ENCODE assay signal across 8 mouse cellular contexts in the genomic region with DNA sequence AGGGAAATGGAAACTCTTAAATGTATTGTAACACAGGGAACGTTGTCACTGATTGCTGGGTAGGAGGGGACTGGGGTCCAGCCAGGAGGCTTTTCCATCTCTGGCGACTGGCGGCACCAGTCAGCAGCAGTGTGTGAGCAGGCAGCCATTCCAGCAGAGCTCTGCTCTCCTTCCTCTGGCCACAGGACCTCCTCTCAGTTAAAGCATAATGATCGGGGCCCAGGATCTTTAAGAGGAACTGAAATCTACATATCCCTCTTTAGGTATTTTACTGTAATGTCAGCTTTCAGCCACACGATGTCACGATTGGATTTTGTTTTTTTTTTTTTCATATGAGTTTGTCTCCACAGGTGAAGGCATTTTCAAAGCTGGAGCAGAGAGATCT.
DNase-seq lines count a peak whose midpoint lies in the region; ATAC-seq and TF ChIP-seq lines count a peak whose summit lies in the region.

No protein-coding gene starts in this region.

- H3K27ac ChIP-seq in heart, adult 2 months = no peak overlapping the region
- peak overlapping the region; percentile 57; the same call in 1 of the 2 replicates for H3K27ac ChIP-seq in embryonic facial prominence, embryonic 13.5 days
- no peak overlapping the region for H3K27ac ChIP-seq in stomach, embryonic 14.5 days (ENCODE audit: low read length)

- 10% methylated on average over 6 of the region's 6 CpGs for WGBS in heart, adult 2 months
- WGBS in embryonic facial prominence, embryonic 13.5 days = 2% methylated on average over 6 of the region's 6 CpGs
- 6% methylated on average over 6 of the region's 6 CpGs for WGBS in stomach, embryonic 14.5 days

- no peak for TF ChIP-seq EP300 in heart, adult 2 months (IDR thresholded peaks at IDR 0.05; ENCODE audit: insufficient read depth, low read depth, low read length)

- H3K9me3 ChIP-seq in embryonic facial prominence, embryonic 13.5 days = no peaks in the 10 kb centered on the region
- H3K9me3 ChIP-seq in stomach, embryonic 14.5 days (ENCODE audit: control insufficient read depth, low read depth, low read length) = no peaks in the 10 kb centered on the region

- no peak for ATAC-seq in embryonic facial prominence, embryonic 13.5 days (ENCODE audit: insufficient number of reproducible peaks, insufficient read depth, low FRiP score, low TSS enrichment, low read depth)
- no peak for ATAC-seq in stomach, embryonic 14.5 days (ENCODE audit: insufficient number of reproducible peaks, insufficient read depth, low FRiP score, low read depth)

- no peaks in the 10 kb centered on the region for H3K79me2 ChIP-seq in heart, adult 2 months (replicated peaks; ENCODE audit: control insufficient read depth, insufficient read depth, low read length)

- TF ChIP-seq CTCF in heart, adult 2 months (IDR thresholded peaks at IDR 0.05) = 0 out of 2 replicates have a peak, but pooled peaks have one; percentile 5

- H3K4me1 ChIP-seq in heart, adult 2 months (ENCODE audit: control insufficient read depth, insufficient read depth, low read length) = no peaks in the 10 kb centered on the region
- H3K4me1 ChIP-seq in embryonic facial prominence, embryonic 13.5 days = peaks cover 22% of the 10 kb centered on the region
- 0 out of 2 replicates have a peak, but pooled peaks cover 4% of the 10 kb centered on the region for H3K4me1 ChIP-seq in stomach, embryonic 14.5 days (ENCODE audit: control insufficient read depth, insufficient read depth, low read length)

- intact Hi-C loops in heart, adult 2 months (cut with DNase I) = no loop called here
- intact Hi-C loops in heart, postnatal 10 days (cut with DNase I) = loop anchor here (5.0 kb wide), 1 partner anchor 160 kb away; no protein-coding TSS in a partner anchor

- no peaks in the 10 kb centered on the region for H3K36me3 ChIP-seq in heart, adult 2 months (ENCODE audit: control insufficient read depth, insufficient read depth, low read length)
- H3K36me3 ChIP-seq in embryonic facial prominence, embryonic 13.5 days = no peaks in the 10 kb centered on the region
- no peaks in the 10 kb centered on the region for H3K36me3 ChIP-seq in stomach, embryonic 14.5 days (ENCODE audit: control insufficient read depth, insufficient read depth, low read length)

- no peaks in the 10 kb centered on the region for H3K27me3 ChIP-seq in heart, adult 2 months (ENCODE audit: control insufficient read depth, insufficient read depth, low read length)
- no peaks in the 10 kb centered on the region for H3K27me3 ChIP-seq in embryonic facial prominence, embryonic 13.5 days
- H3K27me3 ChIP-seq in stomach, embryonic 14.5 days (ENCODE audit: control insufficient read depth, insufficient read depth, low read length) = no peaks in the 10 kb centered on the region

- H3K4me2 ChIP-seq in embryonic facial prominence, embryonic 13.5 days = peak overlapping the region; percentile 56
- peak overlapping the region; percentile 31 for H3K4me2 ChIP-seq in stomach, embryonic 14.5 days (replicated peaks; ENCODE audit: low read depth, low read length)

- no peak for DNase-seq in heart, adult 2 months
- DNase-seq in heart, postnatal 10 days = no peak
- peak; percentile 52 for DNase-seq in A20 (ENCODE audit: low read depth, low spot score)
- peak; percentile 11 to 25 for DNase-seq in layer of hippocampus, postnatal 36 days
- DNase-seq in spleen, adult 18-20 months = no peak
- no peak for DNase-seq in ovary, postnatal 14 days (ENCODE audit: low spot score)

- H3K9ac ChIP-seq in heart, adult 2 months (ENCODE audit: low read depth, low read length) = no peak overlapping the region
- H3K9ac ChIP-seq in embryonic facial prominence, embryonic 13.5 days = peak overlapping the region; percentile 51; the same call in 1 of the 2 replicates
- no peak overlapping the region for H3K9ac ChIP-seq in stomach, embryonic 14.5 days (replicated peaks; ENCODE audit: low read depth, low read length)

- H3K4me3 ChIP-seq in heart, adult 2 months = no peak overlapping the region
- peak overlapping the region; percentile 25 for H3K4me3 ChIP-seq in embryonic facial prominence, embryonic 13.5 days
- no peak overlapping the region for H3K4me3 ChIP-seq in stomach, embryonic 14.5 days (ENCODE audit: low read depth, low read length)

- TF ChIP-seq POLR2A in heart, adult 2 months (IDR thresholded peaks at IDR 0.05; ENCODE audit: insufficient read depth, low read depth, low read length) = no peak

Comparison
In these comparisons a context has a peak if more than half of its experiments do, and no peak if none do; other contexts are left out.
1. DNase-seq: peak in A20 (single experiment) and layer of hippocampus, postnatal 36 days (2 of 2); none in heart, adult 2 months (0 of 2), heart, postnatal 10 days (0 of 2), spleen, adult 18-20 months (0 of 2) and ovary, postnatal 14 days (single experiment).